Mouse (Mus musculus) heart, embryonic 11.5 days (tissue): ENCODE measurements around the gene Bex6. TPM values are rescaled to one million over a fixed set of nuclear protein-coding genes. Genes with fewer than 3 reads are reported as not detected.

Experiments
- ATAC-seq: fragments of 200-750 bp; cut with Nextera tagmentation; replicated peaks from 2 replicates; pipeline ENCODE4 v1.8.0; 2017; ENCODE audit warnings: moderate library complexity; ENCODE audit not compliant: insufficient number of reproducible peaks, low FRiP score, low TSS enrichment
- H3K27ac ChIP-seq: fragments of 300-500 bp; sonication (generic); 2 replicates; pipeline ENCODE4 v1.5.1; 2014; ENCODE audit warnings: mild to moderate bottlenecking, low read depth, low read length
- H3K27me3 ChIP-seq: fragments of 300-500 bp; sonication (generic); 2 replicates; pipeline ENCODE4 v1.6.1; 2014; ENCODE audit warnings: mild to moderate bottlenecking, low read length, mixed read lengths; ENCODE audit not compliant: control insufficient read depth, insufficient read depth
- H3K36me3 ChIP-seq: fragments of 300-500 bp; sonication (generic); 2 replicates; pipeline ENCODE4 v1.6.1; 2014; ENCODE audit warnings: mild to moderate bottlenecking, low read length, moderate library complexity, mixed read lengths; ENCODE audit not compliant: control insufficient read depth, insufficient read depth
- H3K4me1 ChIP-seq: fragments of 300-500 bp; sonication (generic); 2 replicates; pipeline ENCODE4 v1.6.1; 2014; ENCODE audit warnings: low read length; ENCODE audit not compliant: control insufficient read depth, insufficient read depth
- H3K4me2 ChIP-seq: fragments of 300-500 bp; sonication (generic); 2 replicates; pipeline ENCODE4 v1.6.1; 2014; ENCODE audit warnings: mild to moderate bottlenecking, moderate library complexity
- H3K4me3 ChIP-seq: fragments of 300-500 bp; sonication (generic); 2 replicates; pipeline ENCODE4 v1.5.1; 2014; ENCODE audit warnings: low read depth, low read length
- H3K9ac ChIP-seq: fragments of 300-500 bp; sonication (generic); 2 replicates; pipeline ENCODE4 v1.6.1; 2014; ENCODE audit warnings: mild to moderate bottlenecking, low read depth, low read length, moderate library complexity
- H3K9me3 ChIP-seq: fragments of 300-500 bp; sonication (generic); replicated peaks from 2 replicates; pipeline ENCODE4 v1.6.1; 2016; ENCODE audit warnings: low read length; ENCODE audit not compliant: control insufficient read depth
- WGBS: fragments of 180-500 bp; shearing (Covaris S2); extraction: QIAGEN DNeasy Blood & Tissue Kit; methylation state at CpG from one replicate; pipeline ENCODE4 v1.1.7; 2014; ENCODE audit not compliant: insufficient replicate concordance; 5-methylcytosine and 5-hydroxymethylcytosine counted together
- polyA plus RNA-seq: library from polyadenylated mRNA; unstranded; fragments of >200 nt; fragmentation: Nextera tagmentation; extraction: Ambion mirVana; gene quantifications from 2 replicates; pipeline ENCODE4 v1.2.1, GENCODE M21; 2014

Gene Bex6
- polyA plus RNA-seq: 0.42 TPM in 1 of 2 replicates, not detected in the other

GRCm38 (mm10) chr16:32179333-32179901 is at the start of gene Bex6:
Gene Bex6 (plus strand): TSS chr16:32179823.
- 75% methylated on average over 6 of the region's 6 CpGs for WGBS
- Histone ChIP-seq H3K27ac (no peak within 1 kb of the TSS), H3K9ac (no peak within 1 kb of the TSS), H3K4me1 (peaks cover 4% of the 10 kb centered on the region; the same call in 1 of the 2 replicates), H3K36me3 (no peaks in the 10 kb centered on the region), H3K27me3 (no peaks in the 10 kb centered on the region), H3K9me3 (no peaks in the 10 kb centered on the region), H3K4me2 (no peak within 1 kb of the TSS), H3K4me3 (no peak within 1 kb of the TSS)
- no peak for ATAC-seq

- peak overlapping the region; percentile 25 for H3K4me3 ChIP-seq
- peak overlapping the region; percentile 58 for H3K4me2 ChIP-seq
- 51% methylated on average over 16 of the region's 16 CpGs for WGBS
- ATAC-seq: peak; percentile 49; the same call in 1 of the 2 replicates
- H3K27ac ChIP-seq: peak overlapping the region; percentile 50; the same call in 1 of the 2 replicates
- H3K9me3 ChIP-seq: no peaks in the 10 kb centered on the region
- no peaks in the 10 kb centered on the region for H3K36me3 ChIP-seq
- H3K4me1 ChIP-seq: 0 out of 2 replicates have a peak, but pooled peaks cover 4% of the 10 kb centered on the region
- peak overlapping the region; percentile 46; the same call in 1 of the 2 replicates for H3K9ac ChIP-seq
- H3K27me3 ChIP-seq: no peaks in the 10 kb centered on the region
These were observed 49.3 kb upstream of the Bex6 start for GRCm38 (mm10) chr16:32130190-32130826.

GRCm38 (mm10) chr16:32133148-32133547 is 46.5 kb upstream of the Bex6 start:
- no peak overlapping the region for H3K4me2 ChIP-seq
- no peak overlapping the region for H3K9ac ChIP-seq
- no peak for ATAC-seq
- 78% methylated on average over 3 of the region's 3 CpGs for WGBS
- no peaks in the 10 kb centered on the region for H3K9me3 ChIP-seq
- H3K27ac ChIP-seq: no peak overlapping the region
- H3K36me3 ChIP-seq: no peaks in the 10 kb centered on the region
- H3K4me1 ChIP-seq: 0 out of 2 replicates have a peak, but pooled peaks cover 4% of the 10 kb centered on the region
- H3K4me3 ChIP-seq: no peak overlapping the region
- no peaks in the 10 kb centered on the region for H3K27me3 ChIP-seq

- Histone ChIP-seq H3K36me3 (no peaks in the 10 kb centered on the region), H3K4me2 (no peak overlapping the region), H3K9ac (no peak overlapping the region), H3K4me1 (no peaks in the 10 kb centered on the region), H3K27ac (no peak overlapping the region), H3K9me3 (no peaks in the 10 kb centered on the region), H3K27me3 (0 out of 2 replicates have a peak, but pooled peaks cover 2% of the 10 kb centered on the region), H3K4me3 (no peak overlapping the region)
- no peak for ATAC-seq
- 73% methylated on average over 7 of the region's 7 CpGs for WGBS
These were observed 43.7 kb upstream of the Bex6 start for GRCm38 (mm10) chr16:32135842-32136357.

GRCm38 (mm10) chr16:32138954-32139353 is 40.7 kb upstream of the Bex6 start:
- Histone ChIP-seq H3K4me1 (no peaks in the 10 kb centered on the region), H3K4me2 (no peak overlapping the region), H3K27ac (no peak overlapping the region), H3K9me3 (no peaks in the 10 kb centered on the region; the same call in 1 of the 2 replicates), H3K36me3 (0 out of 2 replicates have a peak, but pooled peaks cover under 1% of the 10 kb centered on the region), H3K27me3 (0 out of 2 replicates have a peak, but pooled peaks cover 2% of the 10 kb centered on the region), H3K9ac (no peak overlapping the region), H3K4me3 (no peak overlapping the region)
- whole genome bisulfite sequencing: 85% methylated on average over 1 of the region's 1 CpGs
- ATAC-seq: no peak

- Histone ChIP-seq H3K4me2 (no peak overlapping the region), H3K9me3 (no peaks in the 10 kb centered on the region; the same call in 1 of the 2 replicates), H3K9ac (no peak overlapping the region), H3K27ac (no peak overlapping the region), H3K4me3 (no peak overlapping the region), H3K27me3 (0 out of 2 replicates have a peak, but pooled peaks cover 2% of the 10 kb centered on the region), H3K36me3 (0 out of 2 replicates have a peak, but pooled peaks cover 4% of the 10 kb centered on the region), H3K4me1 (no peaks in the 10 kb centered on the region)
- 91% methylated on average over 15 of the region's 15 CpGs for WGBS
- no peak for ATAC-seq
These were observed 35.9 kb upstream of the Bex6 start for GRCm38 (mm10) chr16:32143766-32144165.

GRCm38 (mm10) chr16:32144592-32144991 is 35.0 kb upstream of the Bex6 start:
- 0 out of 2 replicates have a peak, but pooled peaks cover 1% of the 10 kb centered on the region for H3K27me3 ChIP-seq
- no peak overlapping the region for H3K4me2 ChIP-seq
- H3K36me3 ChIP-seq: 0 out of 2 replicates have a peak, but pooled peaks cover 4% of the 10 kb centered on the region
- no peak for ATAC-seq
- H3K9me3 ChIP-seq: no peaks in the 10 kb centered on the region; the same call in 1 of the 2 replicates
- no peak overlapping the region for H3K27ac ChIP-seq
- WGBS: 86% methylated on average over 17 of the region's 17 CpGs
- H3K4me3 ChIP-seq: no peak overlapping the region
- no peak overlapping the region for H3K9ac ChIP-seq
- no peaks in the 10 kb centered on the region for H3K4me1 ChIP-seq

GRCm38 (mm10) chr16:32147589-32148207 is 31.9 kb upstream of the Bex6 start:
- Histone ChIP-seq H3K9me3 (no peaks in the 10 kb centered on the region; the same call in 1 of the 2 replicates), H3K9ac (peak overlapping the region; percentile 22; the same call in 1 of the 2 replicates), H3K4me1 (no peaks in the 10 kb centered on the region), H3K27ac (no peak overlapping the region), H3K27me3 (no peaks in the 10 kb centered on the region), H3K4me2 (peak overlapping the region; percentile 41), H3K4me3 (no peak overlapping the region; the same call in 1 of the 2 replicates), H3K36me3 (0 out of 2 replicates have a peak, but pooled peaks cover 4% of the 10 kb centered on the region)
- WGBS: 60% methylated on average over 10 of the region's 13 CpGs
- ATAC-seq: no peak
